Mouse (Mus musculus) midbrain, embryonic 12.5 days (tissue): ENCODE results near the gene Etnk2. TPM values are rescaled to one million over a fixed set of nuclear protein-coding genes. Genes with fewer than 3 reads are reported as not detected.
A peak's percentile ranks its signal among the peaks of the same experiment; 100 is the strongest.

Experiments
- ATAC-seq: fragments of 200-750 bp; cut with Nextera tagmentation; 2 replicates; pipeline ENCODE4 v1.8.0; 2017; ENCODE audit warnings: low read depth, moderate TSS enrichment, moderate library complexity; ENCODE audit not compliant: low FRiP score
- H3K27ac ChIP-seq: fragments of 300-500 bp; sonication (generic); replicated peaks from 2 replicates; pipeline ENCODE4 v1.5.1; 2016; ENCODE audit warnings: mild to moderate bottlenecking
- H3K27me3 ChIP-seq: fragments of 300-500 bp; sonication (generic); 2 replicates; pipeline ENCODE4 v1.6.1; 2016; ENCODE audit warnings: mild to moderate bottlenecking
- H3K36me3 ChIP-seq: fragments of 300-500 bp; sonication (generic); 2 replicates; pipeline ENCODE4 v1.6.1; 2016
- H3K4me1 ChIP-seq: fragments of 300-500 bp; sonication (generic); 2 replicates; pipeline ENCODE4 v1.6.1; 2016
- H3K4me2 ChIP-seq: fragments of 300-500 bp; sonication (generic); replicated peaks from 2 replicates; pipeline ENCODE4 v1.6.1; 2016; ENCODE audit warnings: mild to moderate bottlenecking, moderate library complexity
- H3K4me3 ChIP-seq: fragments of 300-500 bp; sonication (generic); 2 replicates; pipeline ENCODE4 v1.5.1; 2016; ENCODE audit warnings: mild to moderate bottlenecking
- H3K9ac ChIP-seq: fragments of 300-500 bp; sonication (generic); replicated peaks from 2 replicates; pipeline ENCODE4 v1.6.1; 2016; ENCODE audit warnings: mild to moderate bottlenecking, moderate library complexity
- H3K9me3 ChIP-seq: fragments of 300-500 bp; sonication (generic); 2 replicates; pipeline ENCODE4 v1.6.1; 2016; ENCODE audit warnings: mild to moderate bottlenecking
- WGBS: fragments of 180-500 bp; shearing (Covaris S2); methylation state at CpG from one replicate; pipeline ENCODE4 v1.1.7; 2016; 5-methylcytosine and 5-hydroxymethylcytosine counted together
- polyA plus RNA-seq: library from polyadenylated mRNA; unstranded; fragments of >200 nt; fragmentation: Nextera tagmentation; extraction: Ambion mirVana; gene quantifications from 2 replicates; pipeline ENCODE4 v1.2.1, GENCODE M21; 2016

Etnk2 gene
- polyA plus RNA-seq, 1 experiment from 2014 or later, result 3.9 TPM

- no peak overlapping the region for H3K27ac ChIP-seq
- 0 out of 2 replicates have a peak overlapping the region, but pooled peaks have one; percentile 11 for H3K9ac ChIP-seq
- H3K27me3 ChIP-seq, result peaks cover 7% of the 10 kb centered on the region; the same call in 1 of the 2 replicates
- ATAC-seq, result no peak
- H3K36me3 ChIP-seq, result peaks cover 96% of the 10 kb centered on the region
- WGBS, result 65% methylated on average over 19 of the region's 19 CpGs
- no peak overlapping the region for H3K4me3 ChIP-seq
- H3K4me1 ChIP-seq, result peaks cover 28% of the 10 kb centered on the region
- no peaks in the 10 kb centered on the region for H3K9me3 ChIP-seq
- H3K4me2 ChIP-seq, result no peak overlapping the region
Measured at GRCm38 (mm10) chr1:133387539-133388268, 24.3 kb downstream of the Etnk2 start.

GRCm38 (mm10) chr1:133394702-133395101 is 31.3 kb downstream of the Etnk2 start:
- H3K9me3 ChIP-seq, result no peaks in the 10 kb centered on the region
- WGBS, result 69% methylated on average over 4 of the region's 4 CpGs
- no peak for ATAC-seq
- H3K4me3 ChIP-seq, result no peak overlapping the region
- peaks cover 34% of the 10 kb centered on the region for H3K36me3 ChIP-seq
- peaks cover 9% of the 10 kb centered on the region for H3K27me3 ChIP-seq
- H3K4me2 ChIP-seq, result no peak overlapping the region
- H3K27ac ChIP-seq, result no peak overlapping the region
- H3K4me1 ChIP-seq, result peaks cover 45% of the 10 kb centered on the region
- H3K9ac ChIP-seq, result no peak overlapping the region

DNA sequence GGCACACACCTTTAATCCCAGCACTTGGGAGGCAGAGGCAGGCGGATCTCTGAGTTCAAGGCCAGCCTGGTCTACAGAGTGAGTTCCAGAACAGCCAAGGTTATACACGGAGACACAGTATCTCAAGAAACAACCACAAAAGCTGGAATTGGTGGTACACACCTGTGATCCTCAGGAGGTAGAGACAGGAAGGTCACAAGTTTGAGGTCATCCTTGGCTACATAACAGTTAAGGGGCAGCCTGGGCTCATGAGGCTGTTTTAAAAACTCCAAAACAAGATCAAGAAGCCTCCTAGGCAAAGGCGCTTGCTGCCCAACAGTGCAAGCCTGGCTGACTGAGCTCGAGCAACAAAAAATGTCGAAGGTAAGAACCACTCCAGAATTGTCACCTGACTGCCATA is 33.3 kb downstream of the Etnk2 start:
- no peak overlapping the region for H3K27ac ChIP-seq
- H3K9ac ChIP-seq, result no peak overlapping the region
- WGBS, result 85% methylated on average over 5 of the region's 5 CpGs
- H3K9me3 ChIP-seq, result no peaks in the 10 kb centered on the region
- H3K27me3 ChIP-seq, result peaks cover 17% of the 10 kb centered on the region
- H3K4me1 ChIP-seq, result peaks cover 45% of the 10 kb centered on the region
- H3K36me3 ChIP-seq, result peaks cover 14% of the 10 kb centered on the region
- no peak for ATAC-seq
- H3K4me2 ChIP-seq, result peak overlapping the region; percentile 48; the same call in 1 of the 2 replicates
- no peak overlapping the region for H3K4me3 ChIP-seq

GRCm38 (mm10) chr1:133397094-133397482 is 33.7 kb downstream of the Etnk2 start:
- H3K27me3 ChIP-seq, result peaks cover 17% of the 10 kb centered on the region
- ATAC-seq, result peak; percentile 32
- no peaks in the 10 kb centered on the region for H3K9me3 ChIP-seq
- H3K27ac ChIP-seq, result peak overlapping the region; percentile 91
- H3K4me1 ChIP-seq, result peaks cover 45% of the 10 kb centered on the region
- WGBS, result 53% methylated on average over 5 of the region's 5 CpGs
- H3K9ac ChIP-seq, result peak overlapping the region; percentile 42; the same call in 1 of the 2 replicates
- H3K36me3 ChIP-seq, result peaks cover 13% of the 10 kb centered on the region
- H3K4me3 ChIP-seq, result peak overlapping the region; percentile 3; the same call in 1 of the 2 replicates
- peak overlapping the region; percentile 48 for H3K4me2 ChIP-seq

DNA sequence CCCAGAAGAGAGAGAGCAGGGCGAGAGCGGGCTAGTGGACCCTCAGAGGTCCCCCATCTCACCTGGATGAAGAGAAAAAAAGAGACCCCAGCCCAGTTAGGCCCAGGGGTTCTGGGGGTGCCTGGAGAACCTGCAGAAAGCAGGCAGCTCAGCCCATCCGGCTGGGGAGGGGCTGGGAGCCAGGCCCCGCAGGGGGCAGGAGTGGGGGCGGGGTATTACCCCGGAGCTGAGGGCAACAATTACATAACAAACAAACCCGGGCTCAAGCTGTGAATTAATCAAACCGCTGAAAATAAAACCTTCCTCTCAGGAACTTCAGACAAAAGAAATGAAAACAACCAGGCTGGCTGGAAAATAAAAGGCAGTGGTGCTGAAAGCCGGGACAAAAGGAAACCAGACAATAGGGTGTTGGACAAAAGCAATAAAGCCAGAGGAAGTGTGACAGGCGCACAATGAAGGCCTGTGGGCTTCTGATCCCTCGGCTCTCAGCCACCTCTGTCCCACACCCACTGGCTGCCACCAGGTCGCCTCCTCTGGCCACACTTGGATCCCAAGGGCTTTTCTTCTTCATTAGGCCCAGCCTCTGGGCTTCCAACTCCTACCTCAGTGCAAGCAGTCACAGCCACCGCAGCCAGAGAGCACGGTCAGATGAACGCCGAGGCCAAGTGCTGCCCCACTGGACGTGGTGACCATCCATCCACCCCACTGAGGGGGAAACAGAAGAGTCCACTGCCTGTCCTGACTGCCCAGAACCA is 34.3 kb downstream of the Etnk2 start:
- peaks cover 17% of the 10 kb centered on the region for H3K27me3 ChIP-seq
- H3K4me2 ChIP-seq, result peak overlapping the region; percentile 48
- peak overlapping the region; percentile 3; the same call in 1 of the 2 replicates for H3K4me3 ChIP-seq
- ATAC-seq, result peak; percentile 87
- H3K27ac ChIP-seq, result peak overlapping the region; percentile 91
- H3K9ac ChIP-seq, result peak overlapping the region; percentile 42
- peaks cover 45% of the 10 kb centered on the region for H3K4me1 ChIP-seq
- H3K36me3 ChIP-seq, result peaks cover 9% of the 10 kb centered on the region
- H3K9me3 ChIP-seq, result no peaks in the 10 kb centered on the region
- WGBS, result 2% methylated on average over 17 of the region's 17 CpGs

GRCm38 (mm10) chr1:133400014-133400725 is 36.8 kb downstream of the Etnk2 start:
- H3K27ac ChIP-seq, result no peak overlapping the region
- H3K9ac ChIP-seq, result no peak overlapping the region
- H3K36me3 ChIP-seq, result 0 out of 2 replicates have a peak, but pooled peaks cover 5% of the 10 kb centered on the region
- no peaks in the 10 kb centered on the region for H3K9me3 ChIP-seq
- H3K4me3 ChIP-seq, result no peak overlapping the region
- H3K27me3 ChIP-seq, result peaks cover 17% of the 10 kb centered on the region
- no peak overlapping the region for H3K4me2 ChIP-seq
- no peak for ATAC-seq
- peaks cover 32% of the 10 kb centered on the region for H3K4me1 ChIP-seq
- WGBS, result 86% methylated on average over 13 of the region's 13 CpGs

- ATAC-seq, result no peak
- H3K9me3 ChIP-seq, result no peaks in the 10 kb centered on the region
- H3K36me3 ChIP-seq, result peaks cover 14% of the 10 kb centered on the region; the same call in 1 of the 2 replicates
- no peak overlapping the region for H3K9ac ChIP-seq
- H3K27me3 ChIP-seq, result peaks cover 15% of the 10 kb centered on the region
- peaks cover 14% of the 10 kb centered on the region for H3K4me1 ChIP-seq
- H3K27ac ChIP-seq, result no peak overlapping the region
- no peak overlapping the region for H3K4me3 ChIP-seq
- WGBS, result 91% methylated on average over 4 of the region's 4 CpGs
- H3K4me2 ChIP-seq, result no peak overlapping the region
Measured at GRCm38 (mm10) chr1:133404005-133404404, 40.6 kb downstream of the Etnk2 start.

DNA sequence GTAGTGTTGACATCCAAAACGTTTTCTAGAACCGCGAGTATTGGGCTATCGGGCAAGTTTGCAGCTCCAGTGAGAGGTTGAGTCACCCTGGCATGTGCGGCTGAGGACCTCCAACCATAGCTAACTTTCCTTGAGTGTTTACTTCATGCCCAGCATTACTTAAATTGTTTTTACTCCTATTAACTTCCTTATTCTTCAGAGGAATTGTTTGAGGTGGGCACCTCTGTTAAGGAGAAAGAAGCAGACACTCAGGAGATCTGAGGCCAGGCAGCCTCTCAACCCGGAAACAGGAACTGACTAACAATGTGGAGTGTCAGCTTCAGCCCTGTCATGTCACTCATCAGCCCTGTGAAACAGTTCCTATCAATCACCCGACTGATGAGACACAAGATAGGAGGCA is 43.2 kb downstream of the Etnk2 start:
- Histone ChIP-seq H3K27me3 (no peaks in the 10 kb centered on the region), H3K27ac (no peak overlapping the region), H3K9ac (no peak overlapping the region), H3K4me2 (no peak overlapping the region), H3K36me3 (peaks cover 14% of the 10 kb centered on the region; the same call in 1 of the 2 replicates), H3K4me1 (peaks cover 37% of the 10 kb centered on the region), H3K4me3 (no peak overlapping the region), H3K9me3 (no peaks in the 10 kb centered on the region)
- 85% methylated on average over 7 of the region's 7 CpGs for WGBS
- no peak for ATAC-seq

DNA sequence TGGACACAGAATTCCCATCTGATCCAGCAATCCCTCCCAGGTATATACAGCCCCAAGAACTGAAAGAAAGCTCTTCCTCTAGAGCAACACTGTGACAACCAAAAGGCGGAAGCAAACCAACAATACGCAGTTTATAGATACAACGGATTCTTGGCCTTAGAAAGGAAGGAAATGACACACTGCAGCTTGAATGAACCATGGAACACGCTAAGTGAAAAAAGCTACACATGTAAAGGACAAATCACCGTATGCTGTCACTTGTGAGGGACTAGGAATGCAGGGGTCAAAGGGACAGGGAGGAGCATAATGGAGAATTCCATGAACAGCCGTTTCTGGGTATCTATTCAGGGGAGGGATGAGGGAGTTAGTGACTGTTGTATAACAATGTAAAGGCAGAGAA is 44.1 kb downstream of the Etnk2 start:
- H3K9ac ChIP-seq, result no peak overlapping the region
- H3K4me3 ChIP-seq, result no peak overlapping the region
- H3K4me1 ChIP-seq, result peaks cover 45% of the 10 kb centered on the region
- WGBS, result 59% methylated on average over 6 of the region's 6 CpGs
- no peaks in the 10 kb centered on the region for H3K27me3 ChIP-seq
- no peak overlapping the region for H3K4me2 ChIP-seq
- no peak overlapping the region for H3K27ac ChIP-seq
- no peak for ATAC-seq
- H3K9me3 ChIP-seq, result no peaks in the 10 kb centered on the region
- H3K36me3 ChIP-seq, result peaks cover 9% of the 10 kb centered on the region; the same call in 1 of the 2 replicates

DNA sequence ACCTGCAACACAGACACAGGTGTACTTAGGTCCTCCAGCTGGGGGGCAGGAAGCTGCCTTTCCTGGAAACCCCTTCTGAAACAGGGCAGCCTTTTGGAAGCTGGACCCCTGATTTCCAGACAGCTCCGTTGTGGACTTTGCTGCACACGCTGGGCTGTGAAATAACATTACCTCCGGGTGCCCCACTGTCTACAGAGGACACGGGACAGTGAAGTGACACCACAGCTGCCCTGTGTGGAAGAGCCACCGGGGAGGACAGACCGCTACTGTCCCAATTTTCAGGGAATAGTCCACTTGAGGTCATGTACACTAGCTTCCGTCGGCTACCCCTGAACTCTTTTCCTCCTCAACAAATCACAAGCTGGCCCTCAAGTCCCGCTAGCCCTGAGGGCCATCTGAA is 44.9 kb downstream of the Etnk2 start:
- no peak overlapping the region for H3K9ac ChIP-seq
- 46% methylated on average over 9 of the region's 9 CpGs for WGBS
- no peaks in the 10 kb centered on the region for H3K9me3 ChIP-seq
- H3K4me3 ChIP-seq, result no peak overlapping the region
- peaks cover 9% of the 10 kb centered on the region; the same call in 1 of the 2 replicates for H3K36me3 ChIP-seq
- no peak for ATAC-seq
- H3K27me3 ChIP-seq, result no peaks in the 10 kb centered on the region
- H3K4me2 ChIP-seq, result no peak overlapping the region
- H3K27ac ChIP-seq, result no peak overlapping the region; the same call in 1 of the 2 replicates
- H3K4me1 ChIP-seq, result peaks cover 46% of the 10 kb centered on the region

GRCm38 (mm10) chr1:133408880-133409516 is 45.6 kb downstream of the Etnk2 start:
- WGBS, result 8% methylated on average over 6 of the region's 6 CpGs
- Histone ChIP-seq H3K9ac (peak overlapping the region; percentile 11; the same call in 1 of the 2 replicates), H3K4me2 (no peak overlapping the region; the same call in 1 of the 2 replicates), H3K27ac (peak overlapping the region; percentile 25; the same call in 1 of the 2 replicates), H3K4me3 (no peak overlapping the region), H3K9me3 (no peaks in the 10 kb centered on the region), H3K36me3 (peaks cover 9% of the 10 kb centered on the region; the same call in 1 of the 2 replicates), H3K27me3 (no peaks in the 10 kb centered on the region), H3K4me1 (peaks cover 46% of the 10 kb centered on the region)
- ATAC-seq, result no peak
